8 mouse cellular contexts compared by ENCODE assay signal in genomic region chr11:87737175-87737740, GRCm38 (mm10). TPM values are rescaled to one million over a fixed set of nuclear protein-coding genes. Genes with fewer than 3 reads are reported as not detected.
DNase-seq lines count a peak whose midpoint lies in the region; ATAC-seq and TF ChIP-seq lines count a peak whose summit lies in the region.

TSS of gene Supt4a (plus strand) at chr11:87737552.

- no peak for TF ChIP-seq POLR2A in ES-Bruce4 (IDR thresholded peaks at IDR 0.05; ENCODE audit: insufficient read depth, low read length)

- WGBS in forebrain, embryonic 12.5 days, result under 1% methylated on average over 57 of the region's 57 CpGs
- 0% methylated on average over 56 of the region's 57 CpGs for WGBS in heart, postnatal 0 days
- 0% methylated on average over 40 of the region's 57 CpGs for WGBS in neural tube, embryonic 15.5 days

- H3K9me3 ChIP-seq in ES-Bruce4 (replicated peaks; ENCODE audit: control insufficient read depth, insufficient read depth, low read length, poor library complexity, severe bottlenecking), result no peaks in the 10 kb centered on the region
- H3K9me3 ChIP-seq in forebrain, embryonic 12.5 days, result no peaks in the 10 kb centered on the region
- no peaks in the 10 kb centered on the region for H3K9me3 ChIP-seq in heart, postnatal 0 days (replicated peaks; ENCODE audit: control insufficient read depth, low read length)
- no peaks in the 10 kb centered on the region for H3K9me3 ChIP-seq in neural tube, embryonic 15.5 days (replicated peaks)

- H3K4me2 ChIP-seq in forebrain, embryonic 12.5 days, result peak within 1 kb of the TSS; percentile 85
- peak within 1 kb of the TSS; percentile 88 for H3K4me2 ChIP-seq in heart, postnatal 0 days (ENCODE audit: low read depth, low read length)
- peak within 1 kb of the TSS; percentile 83 for H3K4me2 ChIP-seq in neural tube, embryonic 15.5 days

- ATAC-seq in forebrain, embryonic 12.5 days (ENCODE audit: low FRiP score), result peak; percentile 97
- peak; percentile 95 for ATAC-seq in heart, postnatal 0 days (ENCODE audit: insufficient read depth, low read depth)
- ATAC-seq in neural tube, embryonic 15.5 days (ENCODE audit: low FRiP score), result peak; percentile 95

- peak within 1 kb of the TSS; percentile 90 for H3K27ac ChIP-seq in ES-Bruce4 (ENCODE audit: insufficient read depth, low read length)
- H3K27ac ChIP-seq in forebrain, embryonic 12.5 days, result peak within 1 kb of the TSS; percentile 70
- peak within 1 kb of the TSS; percentile 77 for H3K27ac ChIP-seq in heart, postnatal 0 days (ENCODE audit: low read depth)
- peak within 1 kb of the TSS; percentile 83 for H3K27ac ChIP-seq in neural tube, embryonic 15.5 days (replicated peaks)

- H3K4me3 ChIP-seq in ES-Bruce4 (ENCODE audit: low read depth, low read length), result peak within 1 kb of the TSS; percentile 87
- peak within 1 kb of the TSS; percentile 85 for H3K4me3 ChIP-seq in forebrain, embryonic 12.5 days (replicated peaks)
- peak within 1 kb of the TSS; percentile 75 for H3K4me3 ChIP-seq in heart, postnatal 0 days (ENCODE audit: low read depth, low read length)
- H3K4me3 ChIP-seq in neural tube, embryonic 15.5 days (replicated peaks), result peak within 1 kb of the TSS; percentile 90

- H3K36me3 ChIP-seq in ES-Bruce4 (ENCODE audit: control insufficient read depth, insufficient read depth, low read length, poor library complexity, severe bottlenecking), result peaks cover 5% of the 10 kb centered on the region
- H3K36me3 ChIP-seq in forebrain, embryonic 12.5 days (replicated peaks), result peaks cover 22% of the 10 kb centered on the region
- peaks cover 29% of the 10 kb centered on the region for H3K36me3 ChIP-seq in heart, postnatal 0 days (replicated peaks; ENCODE audit: control insufficient read depth, insufficient read depth, low read length)
- H3K36me3 ChIP-seq in neural tube, embryonic 15.5 days, result peaks cover 26% of the 10 kb centered on the region

- H3K9ac ChIP-seq in ES-Bruce4 (ENCODE audit: low read depth, poor library complexity, severe bottlenecking), result peak within 1 kb of the TSS; percentile 76
- peak within 1 kb of the TSS; percentile 66 for H3K9ac ChIP-seq in forebrain, embryonic 12.5 days
- peak within 1 kb of the TSS; percentile 82 for H3K9ac ChIP-seq in heart, postnatal 0 days (replicated peaks; ENCODE audit: low read depth, low read length)
- peak within 1 kb of the TSS; percentile 80 for H3K9ac ChIP-seq in neural tube, embryonic 15.5 days (replicated peaks)

- TF ChIP-seq EP300 in ES-Bruce4 (IDR thresholded peaks at IDR 0.05; ENCODE audit: insufficient read depth, low read depth, low read length), result 0 out of 2 replicates have a peak, but pooled peaks have one; percentile 25
- TF ChIP-seq EP300 in heart, postnatal 0 days (IDR thresholded peaks at IDR 0.05; ENCODE audit: low read depth), result peak; percentile 78; the same call in 1 of the 2 replicates

- DNase-seq in c-Kit-positive CD71-positive TER-119-positive erythroid progenitor cells, embryonic 14.5 days (ENCODE audit: low spot score), result peak; percentile 95
- DNase-seq in heart, postnatal 0 days (ENCODE audit: low spot score), result peak; percentile 94
- DNase-seq in kidney, postnatal 4 days, result peak; percentile 98 to 99
- peak; percentile 94 to 96 for DNase-seq in lung, adult 18-20 months
- DNase-seq in testis, postnatal 14 days (ENCODE audit: low spot score), result peak; percentile 95

- no peaks in the 10 kb centered on the region for H3K4me1 ChIP-seq in ES-Bruce4 (ENCODE audit: control insufficient read depth, insufficient read depth, low read length)
- peaks cover 24% of the 10 kb centered on the region for H3K4me1 ChIP-seq in forebrain, embryonic 12.5 days
- peaks cover 13% of the 10 kb centered on the region for H3K4me1 ChIP-seq in heart, postnatal 0 days (ENCODE audit: control insufficient read depth, insufficient read depth)
- H3K4me1 ChIP-seq in neural tube, embryonic 15.5 days, result peaks cover 15% of the 10 kb centered on the region

- TF ChIP-seq CTCF in ES-Bruce4 (IDR thresholded peaks at IDR 0.05; ENCODE audit: low read depth, low read length), result no peak
- TF ChIP-seq CTCF in heart, postnatal 0 days (IDR thresholded peaks at IDR 0.05; ENCODE audit: low read depth), result no peak

- no peaks in the 10 kb centered on the region for H3K27me3 ChIP-seq in ES-Bruce4 (ENCODE audit: control insufficient read depth, insufficient read depth, low read length, poor library complexity, severe bottlenecking)
- peaks cover 21% of the 10 kb centered on the region for H3K27me3 ChIP-seq in forebrain, embryonic 12.5 days
- no peaks in the 10 kb centered on the region for H3K27me3 ChIP-seq in heart, postnatal 0 days (ENCODE audit: control insufficient read depth, insufficient read depth, low read length)
- H3K27me3 ChIP-seq in neural tube, embryonic 15.5 days (replicated peaks), result no peaks in the 10 kb centered on the region

RNA-seq across cellular contexts. Expression of gene Supt4a, which starts in this region (rescaled TPM):
- polyA plus RNA-seq in ES-Bruce4 (2011; ENCODE audit: insufficient read depth, insufficient read length, low read depth, missing spikeins), result 83.6 and 86.3 TPM in 2 replicates
- polyA plus RNA-seq in forebrain, embryonic 12.5 days (2016; fragmentation: Nextera tagmentation; extraction: Ambion mirVana), result 118 and 137 TPM in 2 replicates
- 50.3 and 73.7 TPM in 2 replicates for total RNA-seq in heart, postnatal 0 days (2014; rRNA removed; ENCODE audit: low replicate concordance)
- polyA plus RNA-seq in heart, postnatal 0 days (2015; fragmentation: Nextera tagmentation; extraction: Ambion mirVana), result 101 and 104 TPM in 2 replicates
- polyA plus RNA-seq in neural tube, embryonic 15.5 days (2015; fragmentation: Nextera tagmentation; extraction: Ambion mirVana), result 129 and 144 TPM in 2 replicates

Comparison
In these comparisons a context has a peak if more than half of its experiments do, and no peak if none do; other contexts are left out.
1. Peak in every context shown above with its lines: DNase-seq, ATAC-seq, H3K4me3 ChIP-seq and H3K27ac ChIP-seq.